Mouse (Mus musculus) urinary bladder, postnatal 4 days (tissue): ENCODE measurements around the gene Acbd6.

Source experiments
- DNase-seq, 2 experiments: peaks; one replicate each; pipeline ENCODE4 v3.0.0; 2021 to 2022; ENCODE audit warnings: low spot score in 2 of 2

Acbd6 gene

DNA sequence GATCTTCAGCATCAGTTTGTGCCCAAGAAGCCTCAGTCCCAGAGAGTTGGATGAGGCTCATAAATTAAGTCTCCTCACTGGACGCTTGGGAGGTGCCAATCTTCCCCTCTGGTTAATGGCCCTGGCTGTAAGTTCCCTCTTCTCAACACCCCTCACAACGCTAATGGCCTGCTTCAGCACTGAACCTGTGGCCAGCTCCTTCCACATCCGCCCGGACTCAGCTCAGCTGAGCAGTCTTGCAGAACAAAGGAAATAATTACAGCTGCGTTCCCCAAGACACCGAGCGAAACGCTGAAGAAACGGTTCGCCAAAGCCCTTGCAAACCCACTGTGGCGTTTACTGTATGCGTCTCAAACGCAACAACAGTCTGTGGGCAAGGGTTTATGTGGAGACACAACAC is 164.3 kb downstream of the Acbd6 start:
- DNase-seq, result no peak

DNA sequence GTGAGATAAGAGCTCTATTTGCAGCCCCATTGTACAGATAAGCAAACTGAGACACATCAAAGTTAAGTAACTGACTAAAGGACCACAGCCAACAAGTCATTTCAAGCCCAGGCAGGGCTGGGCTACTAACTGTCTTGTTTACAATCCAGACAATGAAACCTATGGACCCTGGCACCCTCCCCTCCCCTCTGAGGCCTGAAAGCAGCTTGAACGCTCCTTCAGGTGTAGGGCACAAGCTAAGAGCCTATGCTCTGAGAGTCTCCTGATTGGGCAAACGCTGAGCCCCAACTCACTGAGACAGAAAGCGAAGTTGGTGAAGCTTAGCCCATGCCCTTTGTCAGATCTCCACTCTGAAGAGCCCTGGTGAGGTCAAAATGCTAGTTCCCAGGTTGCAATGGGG is 166.4 kb downstream of the Acbd6 start:
- no peak for DNase-seq

DNA sequence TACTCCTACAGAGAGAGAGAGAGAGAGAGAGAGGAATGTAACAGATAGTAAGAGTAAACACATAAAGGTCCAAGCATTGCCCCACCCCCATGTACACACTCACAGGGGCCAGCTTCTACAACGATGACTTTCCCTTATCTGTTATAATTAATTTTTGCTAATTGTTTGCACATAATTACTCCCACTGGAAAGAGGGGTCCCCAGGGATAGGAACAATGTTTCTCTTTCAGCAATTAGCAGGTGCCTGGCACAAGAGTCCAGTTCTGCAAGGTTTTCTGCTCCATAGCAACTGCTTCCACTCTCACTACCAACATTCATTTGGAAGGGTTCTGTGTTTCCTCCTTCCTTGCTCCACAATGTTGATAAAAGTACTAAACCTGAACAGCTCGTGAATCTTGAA is 168.0 kb downstream of the Acbd6 start:
- no peak for DNase-seq

DNA sequence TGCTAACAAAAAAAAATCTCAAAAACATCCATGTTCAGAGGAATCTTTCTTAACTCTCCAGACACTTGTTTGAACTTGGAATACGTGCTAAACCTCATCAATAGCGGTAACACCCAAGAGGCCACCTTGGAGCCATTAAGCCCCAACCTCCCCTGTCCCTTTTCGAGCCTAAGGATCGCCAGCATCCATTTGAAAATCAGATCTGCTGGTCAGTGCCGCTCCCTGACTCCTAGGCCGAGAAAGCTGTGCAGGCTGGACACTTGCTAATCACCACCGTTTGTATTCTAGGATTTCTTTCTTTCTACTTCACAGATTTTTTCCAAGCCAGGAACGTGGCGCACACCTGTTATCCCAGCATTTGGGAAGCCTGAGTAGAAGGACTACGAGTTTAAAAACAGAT is 169.9 kb downstream of the Acbd6 start:
- no peak for DNase-seq

DNA sequence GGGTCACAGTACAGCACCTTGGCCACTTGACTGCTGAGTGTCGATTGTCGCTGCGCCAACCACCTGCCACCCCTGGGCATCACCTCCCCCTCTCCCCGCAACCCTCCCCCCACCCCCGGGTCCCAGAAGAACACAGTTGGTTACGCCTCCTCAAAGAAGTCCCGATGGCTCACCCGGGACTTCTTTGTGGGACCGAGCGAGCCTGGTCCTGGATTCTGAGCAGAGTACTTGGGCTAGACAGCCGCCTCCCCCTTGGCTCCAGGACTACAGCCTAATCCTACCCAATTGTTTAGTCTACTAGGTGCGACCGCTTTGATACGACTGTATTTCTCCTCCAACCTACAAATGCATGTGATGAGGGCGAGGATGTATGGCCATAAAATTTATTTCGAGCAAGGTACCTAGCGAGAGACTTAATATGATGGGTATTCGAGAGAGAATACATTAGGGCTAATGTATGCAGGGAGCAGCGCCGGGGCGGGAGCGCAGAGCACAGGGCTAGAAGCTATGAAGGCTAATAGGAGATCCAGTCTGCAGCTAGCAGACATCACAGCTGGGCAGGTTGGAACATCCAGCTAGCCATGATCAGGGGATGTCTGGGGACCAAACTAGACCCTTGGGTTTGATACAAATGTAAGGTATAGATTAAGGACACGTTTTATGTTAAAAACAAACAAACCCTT is 171.3 kb downstream of the Acbd6 start:
- no peak for DNase-seq

DNA sequence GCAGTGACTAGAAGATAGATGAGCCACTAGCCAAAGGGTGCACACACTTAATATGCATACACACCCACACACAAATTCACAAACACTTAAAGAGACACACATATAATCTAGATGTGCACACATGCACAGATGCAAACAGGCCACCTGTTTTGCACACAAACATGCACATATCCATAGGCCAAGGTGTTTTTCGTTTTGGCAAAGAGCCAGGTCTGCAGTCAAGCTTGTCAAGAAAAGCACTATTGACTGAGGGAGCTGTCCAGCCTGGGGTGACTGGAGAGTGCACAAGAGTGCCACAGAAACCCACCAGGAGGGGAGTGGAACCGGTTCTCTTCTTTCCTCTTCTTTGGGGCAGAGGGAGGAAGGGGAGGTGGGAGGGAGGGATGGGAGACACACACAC is 173.2 kb downstream of the Acbd6 start:
- no peak for DNase-seq

DNA sequence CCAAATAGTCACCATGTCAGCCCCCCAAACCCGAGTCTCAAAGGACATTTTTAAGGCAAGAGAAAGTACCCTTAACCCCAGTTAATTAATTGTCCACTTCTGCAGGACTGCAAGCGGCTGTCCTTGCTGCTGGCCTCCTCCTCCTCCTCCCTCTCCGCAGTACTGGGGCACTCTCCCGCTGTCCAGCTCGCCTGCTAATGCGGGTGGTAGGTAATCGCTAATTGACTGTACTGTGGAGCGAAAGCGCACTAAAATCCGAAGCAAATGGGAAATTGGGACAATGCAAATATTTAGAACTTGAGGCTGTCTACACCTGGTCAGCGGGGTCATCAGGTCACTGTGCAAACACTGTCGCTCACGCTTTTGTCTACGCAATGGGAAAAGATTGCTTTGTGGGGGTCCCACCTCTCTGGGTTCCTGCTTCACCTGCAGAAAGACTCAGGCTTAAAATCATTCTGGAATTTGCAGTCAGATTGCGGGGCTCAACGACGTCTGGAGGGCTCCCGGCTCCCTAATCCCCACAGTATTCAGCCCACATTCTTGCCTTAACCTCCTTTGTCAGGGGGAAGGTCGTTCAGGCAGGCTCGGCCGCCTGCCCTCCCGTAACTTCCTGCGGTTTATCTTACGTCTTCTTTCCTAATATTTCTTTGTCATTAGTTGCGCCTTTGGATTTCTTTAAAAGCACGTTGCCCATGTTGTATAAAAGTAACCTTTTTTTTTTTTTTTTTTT is 178.3 kb downstream of the Acbd6 start:
- DNase-seq, result no peak

DNA sequence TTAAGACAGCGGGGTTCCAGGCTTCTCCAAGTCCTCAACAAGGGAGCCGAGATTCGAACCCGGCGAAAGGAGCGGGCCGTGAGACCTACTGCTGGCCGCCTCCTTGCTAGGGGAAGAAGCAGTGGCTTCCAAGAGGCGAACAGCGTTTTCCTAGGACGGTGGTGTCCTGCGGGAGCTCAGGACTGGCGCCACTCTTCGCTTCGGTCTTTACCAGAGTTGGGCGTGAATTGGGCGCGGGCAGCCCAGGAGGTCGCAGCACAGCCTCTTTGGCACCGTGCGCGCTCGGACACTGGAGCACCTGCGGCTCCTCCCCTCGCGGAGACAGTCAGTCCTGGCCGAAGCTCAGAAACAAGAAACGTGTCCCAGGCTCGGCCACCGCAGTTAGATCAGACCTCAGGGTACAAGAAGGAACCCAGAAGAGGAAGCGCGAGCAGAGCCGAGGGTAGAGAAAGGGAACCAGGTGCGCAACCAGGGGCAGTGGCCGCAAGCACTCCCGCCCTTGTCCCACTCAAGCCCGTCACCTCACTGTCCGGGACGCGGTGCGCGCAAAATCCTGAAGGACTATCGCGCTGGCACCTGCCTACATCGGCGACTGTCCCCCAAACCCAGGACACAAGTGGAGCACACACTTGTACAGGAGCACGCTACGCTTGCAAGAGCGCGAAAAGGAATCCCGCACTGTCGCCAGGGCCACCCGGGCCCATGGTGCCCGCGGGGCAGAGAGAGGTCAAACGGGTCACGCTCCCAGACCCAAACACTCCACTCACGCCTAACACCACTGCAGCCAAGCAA is 179.3 kb downstream of the Acbd6 start:
- DNase-seq, result no peak

DNA sequence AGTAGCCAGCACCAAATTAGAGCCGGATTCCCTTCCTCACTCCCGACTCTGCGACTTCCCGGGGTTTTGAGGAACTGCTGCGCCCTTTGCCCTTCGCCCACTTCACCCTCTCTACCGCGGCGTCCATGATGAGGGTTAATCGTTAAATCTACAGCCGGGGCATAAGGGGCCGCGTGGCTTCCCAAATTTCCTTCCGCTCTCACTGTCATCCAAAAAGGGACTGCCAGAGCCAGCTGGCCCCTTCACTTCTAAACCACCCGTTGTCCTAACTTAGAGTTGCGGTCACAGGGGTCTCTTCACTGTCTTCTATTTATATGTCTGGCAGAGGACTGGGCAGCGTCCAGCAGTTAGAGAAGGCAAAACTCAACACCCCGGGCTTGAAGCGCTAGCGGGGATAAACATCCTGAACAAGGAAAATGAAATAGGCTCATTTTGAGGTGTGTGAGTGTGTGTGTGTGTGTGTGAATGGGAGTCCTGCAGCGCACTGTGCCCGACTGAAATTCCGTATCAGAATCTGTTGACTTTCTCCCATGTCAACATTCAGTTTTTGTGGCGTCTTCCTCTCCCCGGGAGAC is 180.0 kb downstream of the Acbd6 start:
- no peak for DNase-seq
